Mouse (Mus musculus) Patski (cell line): ENCODE measurements around the gene Pcyox1. TPM values are rescaled to one million over a fixed set of nuclear protein-coding genes. Genes with fewer than 3 reads are reported as not detected.

Experiments used
- ATAC-seq: fragments of 100-300 bp; one replicate; pipeline ENCODE4 v1.8.0; 2021
- CTCF ChIA-PET: fragments of 350-600 bp; sonication (Branson Sonifier 250); formaldehyde crosslinking; loops from one replicate; lab custom pipeline; 2022; ENCODE audit warnings: inconsistent platforms; lab: Charles Lee
- POLR2A ChIA-PET: fragments of 350-600 bp; sonication (Branson Sonifier 250); formaldehyde crosslinking; loops from one replicate; lab custom pipeline; 2022; ENCODE audit warnings: antibody characterized with exemption, inconsistent platforms; lab: Charles Lee
- DNase-seq: peaks from one replicate; pipeline ENCODE4 v3.0.0-alpha.2; 2011; ENCODE audit warnings: low read depth, low spot score
- H3K27me3 ChIP-seq: fragments of 371-371 bp; one replicate; pipeline ENCODE4 v1.5.1; 2021
- CTCF ChIP-seq: fragments of 100-300 bp; IDR thresholded peaks from one replicate; pipeline ENCODE4 v1.5.1; 2021
- in situ Hi-C: fragments of 300-500 bp; cut with MboI; formaldehyde crosslinking; loops from 3 replicates; pipeline ENCODE4 v1.11.1; 2018; ENCODE audit warnings: low pct_unique_long_range_greater_than_20kb, mixed read lengths
- polyA plus RNA-seq: library from polyadenylated mRNA; unstranded; gene quantifications from one replicate; pipeline ENCODE4 v1.2.3, GENCODE M21; 2021

Gene Pcyox1
- polyA plus RNA-seq, 1 experiment from 2014 or later, result 151 TPM

DNA sequence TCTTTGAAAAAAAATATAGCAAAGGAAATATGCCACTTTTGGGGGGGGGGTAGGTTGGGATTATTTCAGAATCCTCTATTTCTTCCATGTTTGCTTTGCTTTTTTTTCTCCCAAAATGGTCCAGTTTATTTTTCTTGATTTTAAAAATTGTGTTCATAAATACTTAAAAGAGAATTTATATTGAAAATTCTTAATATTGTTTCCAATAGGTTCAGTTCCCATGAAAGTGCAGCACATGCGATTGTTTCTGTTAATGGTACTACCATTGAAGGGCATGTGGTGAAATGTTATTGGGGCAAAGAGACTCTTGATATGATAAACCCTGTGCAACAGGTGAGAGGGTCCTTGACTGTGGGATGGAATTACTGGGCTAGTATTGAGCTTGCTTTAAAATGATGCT is 29.4 kb upstream of the Pcyox1 start, which contains the start of gene Gm44790:
Gene Gm44790, plus strand, starts transcription at position 301 of the 400 bp plus-strand sequence.
- no peaks in the 10 kb centered on the region for H3K27me3 ChIP-seq
- DNase-seq (no peak), ATAC-seq (no peak)
- in situ Hi-C loops, result no loop called here
- CTCF ChIA-PET, result interaction anchor here (1.4 kb wide), 1 partner anchor 8 kb away, joined by 4 read pairs; no protein-coding TSS in a partner anchor
- TF ChIP-seq CTCF, result no peak
- POLR2A ChIA-PET, result interaction anchor here (1.4 kb wide), 1 partner anchor 9 kb away, joined by 5 read pairs; no protein-coding TSS in a partner anchor

- no peak for DNase-seq
These were observed 23.5 kb upstream of the Pcyox1 start for GRCm38 (mm10) chr6:86420491-86420890.

GRCm38 (mm10) chr6:86419239-86419638 is 22.3 kb upstream of the Pcyox1 start:
- H3K27me3 ChIP-seq, result no peaks in the 10 kb centered on the region
- ChIA-PET CTCF (interaction anchor here (1.4 kb wide), 1 partner anchor 12 kb away, joined by 7 read pairs; no protein-coding TSS in a partner anchor), POLR2A (no interaction called here)
- in situ Hi-C loops, result no loop called here
- DNase-seq, result no peak
- ATAC-seq, result no peak
- TF ChIP-seq CTCF, result no peak

More at GRCm38 (mm10) chr6:86420491-86420890, 23.5 kb upstream of the Pcyox1 start:
- CTCF ChIA-PET, result no interaction called here
- ATAC-seq, result no peak
- no peaks in the 10 kb centered on the region for H3K27me3 ChIP-seq
- TF ChIP-seq CTCF, result peak; percentile 76
- POLR2A ChIA-PET, result no interaction called here
- in situ Hi-C loops, result no loop called here

GRCm38 (mm10) chr6:86418711-86419110 is 21.8 kb upstream of the Pcyox1 start:
- DNase-seq (no peak), ATAC-seq (no peak)
- in situ Hi-C loops, result no loop called here
- no peak for TF ChIP-seq CTCF
- H3K27me3 ChIP-seq, result no peaks in the 10 kb centered on the region
- CTCF ChIA-PET, result interaction anchor here (1.4 to 1.7 kb wide), 2 partner anchors 8 to 11 kb away, joined by 4 to 7 read pairs; partner anchors contain the start of gene Gm44790
- POLR2A ChIA-PET, result no interaction called here

- TF ChIP-seq CTCF, result no peak
- H3K27me3 ChIP-seq, result no peaks in the 10 kb centered on the region
- POLR2A ChIA-PET, result no interaction called here
- DNase-seq, result no peak
- no peak for ATAC-seq
- CTCF ChIA-PET, result interaction anchor here (1.9 kb wide), 1 partner anchor 12 kb away, joined by 7 read pairs; no protein-coding TSS in a partner anchor
- in situ Hi-C loops, result no loop called here
These were observed 9.4 kb upstream of the Pcyox1 start for GRCm38 (mm10) chr6:86406306-86406705.

DNA sequence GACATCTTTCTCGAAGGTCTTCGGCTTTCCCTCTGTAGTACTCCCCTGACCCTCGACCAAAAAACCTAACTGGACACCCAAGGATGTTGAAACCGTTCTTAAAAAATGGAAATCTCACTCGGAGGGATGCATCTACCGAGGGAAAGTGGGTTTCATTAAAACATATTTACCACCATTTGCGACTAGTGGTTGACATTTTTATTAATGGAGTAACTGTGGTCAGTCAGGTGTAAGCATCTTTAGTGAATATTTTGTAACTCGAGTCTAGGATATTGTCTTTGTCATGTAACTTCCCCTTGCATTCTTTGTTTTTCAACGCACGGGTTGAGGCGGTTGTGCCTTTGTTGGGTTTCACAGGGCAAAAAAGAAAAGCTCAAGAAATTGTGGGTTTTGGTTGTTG is 8.0 kb upstream of the Pcyox1 start:
- TF ChIP-seq CTCF, result no peak
- in situ Hi-C loops, result loop anchor here (5.0 kb wide), 1 partner anchor 38 kb away; the partner anchor contains the start of gene Fam136a
- ChIA-PET POLR2A (interaction anchor here (1.0 kb wide), 1 partner anchor 8 kb away, joined by 3 read pairs; the partner anchor contains the start of gene Pcyox1), CTCF (interaction anchor here (1.3 kb wide), 2 partner anchors 10 to 39 kb away, joined by 3 read pairs; partner anchors contain the start of gene Fam136a)
- DNase-seq, result no peak
- H3K27me3 ChIP-seq, result no peaks in the 10 kb centered on the region
- ATAC-seq, result no peak

DNA sequence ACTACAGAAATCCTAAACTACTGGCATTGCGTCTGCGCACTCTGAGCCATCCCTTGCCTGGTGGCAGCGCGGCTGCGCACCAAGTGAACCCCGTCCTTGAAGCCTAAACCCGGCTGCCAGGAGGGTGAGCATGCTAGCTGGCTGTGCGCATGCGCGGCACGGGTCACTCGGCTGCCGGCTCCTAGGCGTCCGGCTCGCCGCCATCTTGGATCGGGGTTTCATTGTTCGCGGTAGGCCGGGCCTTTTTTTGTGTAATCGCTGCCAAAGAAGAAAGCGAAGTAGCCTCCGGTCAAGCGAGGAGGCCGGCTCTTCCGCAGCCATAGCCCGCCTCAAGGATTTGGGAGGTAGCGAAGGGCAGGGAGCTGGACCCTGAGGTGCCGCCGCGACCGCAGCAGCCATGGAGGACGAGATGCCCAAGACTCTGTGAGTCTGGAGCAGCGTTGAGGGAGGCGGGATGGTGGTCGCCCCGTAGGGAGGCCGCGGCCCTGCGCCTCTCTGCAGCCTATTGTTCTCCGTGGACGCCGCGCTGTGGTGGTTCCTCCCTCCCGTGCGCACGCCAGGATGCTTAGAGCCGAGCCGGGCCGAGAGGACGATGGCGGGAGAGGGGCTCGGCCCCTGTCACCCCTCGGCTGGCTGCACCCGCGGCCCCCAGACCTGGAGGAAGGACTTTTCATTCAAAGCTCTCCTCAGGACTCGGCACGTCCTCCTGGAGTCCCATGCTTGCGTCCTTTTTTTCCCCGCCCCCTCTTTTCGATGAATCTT is 7.3 kb upstream of the Pcyox1 start, which contains the start of gene Tia1:
Gene Tia1, plus strand, starts transcription at position 120 of the 762 bp plus-strand sequence.
- ChIA-PET POLR2A (interaction anchor here (0.6 to 0.9 kb wide), 2 partner anchors 33 to 158 kb away, joined by 4 to 5 read pairs; partner anchors contain the start of gene Snrpg), CTCF (interaction anchor here (1.0 to 1.3 kb wide), 2 partner anchors 9 to 40 kb away, joined by 3 read pairs; no protein-coding TSS in a partner anchor)
- DNase-seq, result peak; percentile 80
- no peak for TF ChIP-seq CTCF
- peak; percentile 85 for ATAC-seq
- in situ Hi-C loops, result loop anchor here (5.0 kb wide), 1 partner anchor 37 kb away; the partner anchor contains the start of gene Fam136a
- H3K27me3 ChIP-seq, result no peaks in the 10 kb centered on the region

DNA sequence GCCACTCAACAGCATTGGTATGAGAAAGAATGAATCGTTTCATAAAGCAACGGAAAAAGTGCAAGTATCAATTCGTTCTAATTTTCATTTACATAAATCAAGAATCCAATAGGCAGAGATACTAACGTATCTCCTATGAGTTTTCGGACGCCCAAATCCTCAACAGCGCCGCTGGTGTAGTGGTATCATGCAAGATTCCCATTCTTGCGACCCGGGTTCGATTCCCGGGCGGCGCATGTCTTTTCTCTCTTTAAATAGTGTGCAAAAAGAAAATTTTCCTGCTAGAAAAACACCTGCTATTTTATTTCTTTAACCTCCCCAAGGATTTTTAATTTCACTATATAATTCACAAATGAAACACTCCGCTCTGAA is 6.8 kb upstream of the Pcyox1 start:
- DNase-seq, result no peak
- no peak for ATAC-seq
- in situ Hi-C loops, result loop anchor here (5.0 kb wide), 1 partner anchor 36 kb away; the partner anchor contains the start of gene Fam136a
- CTCF ChIA-PET, result interaction anchor here (1.0 to 1.5 kb wide), 2 partner anchors 38 to 39 kb away, joined by 3 read pairs; partner anchors contain the start of gene Fam136a
- POLR2A ChIA-PET, result interaction anchor here (0.6 to 0.9 kb wide), 2 partner anchors 33 to 157 kb away, joined by 4 to 5 read pairs; partner anchors contain the start of gene Snrpg
- no peak for TF ChIP-seq CTCF
- no peaks in the 10 kb centered on the region for H3K27me3 ChIP-seq

- DNase-seq (no peak), ATAC-seq (no peak)
- in situ Hi-C loops, result loop anchor here (5.0 kb wide), 1 partner anchor 36 kb away; the partner anchor contains the start of gene Fam136a
- ChIA-PET CTCF (interaction anchor here (1.5 kb wide), 1 partner anchor 38 kb away, joined by 3 read pairs; the partner anchor contains the start of gene Fam136a), POLR2A (no interaction called here)
- TF ChIP-seq CTCF, result no peak
- H3K27me3 ChIP-seq, result no peaks in the 10 kb centered on the region
These were observed 6.0 kb upstream of the Pcyox1 start for GRCm38 (mm10) chr6:86402681-86403607.
